13 mouse cellular contexts compared by ENCODE assay signal in the genomic region with DNA sequence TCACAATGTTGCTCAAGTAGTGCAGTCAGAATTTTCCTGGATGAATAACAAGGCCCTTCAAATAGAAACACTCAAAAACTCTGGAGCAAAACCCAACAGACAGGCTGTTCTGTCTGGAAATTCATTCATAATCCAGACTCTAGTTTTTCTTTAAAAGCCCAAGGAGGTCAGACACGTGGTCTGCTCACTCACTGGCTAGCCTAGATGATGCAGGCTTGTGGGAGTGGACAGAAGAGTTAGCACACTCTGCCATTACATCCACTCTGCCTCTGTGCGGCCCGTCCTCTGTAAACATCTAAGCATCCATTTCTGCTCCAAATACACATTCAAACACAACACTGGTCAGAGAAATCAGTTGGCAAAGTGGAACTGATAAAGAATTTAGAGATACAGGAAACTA.
"Had no signal": no experiment of that assay in that cellular context is flagged by ENCODE, and none has a peak within 500 bp of the region (broad histone marks: within the 10 kb centered on the region; RNA-seq: fewer than 3 reads in every experiment).

No protein-coding gene starts in this region.

- H3K9ac ChIP-seq: limb, embryonic 15.5 days; liver, embryonic 14.5 days; midbrain, embryonic 12.5 days; neural tube, embryonic 15.5 days had no signal

- H3K4me2 ChIP-seq: limb, embryonic 15.5 days; midbrain, embryonic 12.5 days; neural tube, embryonic 15.5 days had no signal

- DNase-seq: kidney, adult 11 months; kidney, adult 9 months; kidney, postnatal 36 days; lung, adult 18-20 months; lung, postnatal 10 days; right cerebral cortex, postnatal 25 days; thymus, postnatal 36 days had no signal

- H3K27ac ChIP-seq: kidney, postnatal 0 days; limb, embryonic 15.5 days; liver, embryonic 14.5 days; midbrain, embryonic 12.5 days had no signal

- H3K27me3 ChIP-seq: limb, embryonic 15.5 days; midbrain, embryonic 12.5 days; neural tube, embryonic 15.5 days had no signal

- H3K9me3 ChIP-seq: limb, embryonic 15.5 days; midbrain, embryonic 12.5 days; neural tube, embryonic 15.5 days had no signal

- H3K4me3 ChIP-seq: limb, embryonic 15.5 days; midbrain, embryonic 12.5 days; myocyte; neural tube, embryonic 15.5 days had no signal

- H3K4me1 ChIP-seq: limb, embryonic 15.5 days had no signal

- H3K36me3 ChIP-seq: limb, embryonic 15.5 days; neural tube, embryonic 15.5 days had no signal
